Mouse (Mus musculus): ENCODE data around the gene Dnah12.
A peak's percentile ranks its signal among the peaks of the same experiment; 100 is the strongest.
"Not testable (repeated sequence)": the region's sequence is repeated elsewhere in the genome, so short reads cannot be mapped to it uniquely, and the experiment has no call there.

Gene Dnah12

GRCm38 (mm10) chr14:26692974-26693373 lies at the start of gene Dnah12:
Gene Dnah12, plus strand, starts transcription at chr14:26693274.
- no peak for DNase-seq (ENCODE audit: inconsistent ontology term)

- peak; percentile 37 for DNase-seq (ENCODE audit: inconsistent ontology term)
Observed at GRCm38 (mm10) chr14:26645989-26646650, 47.0 kb upstream of the Dnah12 start.

DNA sequence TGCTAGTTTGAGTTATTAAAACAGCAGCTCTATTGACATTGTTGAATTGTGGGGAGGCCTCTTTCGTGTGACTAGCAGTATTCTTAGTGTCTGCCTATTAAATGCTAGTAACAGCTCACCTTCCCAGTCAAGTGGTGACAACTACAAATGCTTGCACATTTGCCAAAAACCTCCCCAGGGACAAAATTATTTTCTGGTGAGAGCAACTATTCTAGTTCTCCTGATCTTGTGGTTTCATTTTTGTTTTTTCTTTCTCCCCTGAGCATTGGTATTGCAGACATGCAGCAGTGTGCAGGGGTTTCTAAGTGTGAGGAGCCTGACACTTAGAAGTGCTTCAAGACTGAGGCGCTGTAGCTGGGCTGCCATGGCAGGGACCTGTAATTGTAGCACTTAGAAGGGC lies 45.3 kb upstream of the Dnah12 start:
- no peak for DNase-seq (ENCODE audit: inconsistent ontology term)

DNA sequence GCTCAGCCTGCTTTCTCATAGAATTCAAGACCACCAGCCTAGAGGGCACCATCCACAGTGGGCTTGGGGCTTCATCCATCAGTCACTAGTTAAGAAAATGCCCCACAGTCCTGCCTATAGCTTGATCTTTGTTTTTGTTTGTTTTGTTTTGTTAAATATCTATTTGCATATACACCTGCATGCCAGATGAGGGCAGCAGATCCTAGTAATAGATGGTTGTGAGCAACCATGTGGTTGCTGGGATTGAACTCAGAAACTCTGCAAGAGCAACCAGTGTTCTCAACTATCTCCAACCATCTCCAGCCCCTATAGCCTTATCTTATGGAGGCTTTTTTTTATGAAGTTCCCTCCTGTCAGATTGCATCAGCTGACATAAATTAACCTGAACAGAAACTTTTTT lies 41.2 kb upstream of the Dnah12 start:
- no peak for DNase-seq (ENCODE audit: inconsistent ontology term)

- DNase-seq (ENCODE audit: inconsistent ontology term): no peak
Observed at GRCm38 (mm10) chr14:26658178-26658577, 34.9 kb upstream of the Dnah12 start.

- DNase-seq (ENCODE audit: inconsistent ontology term): no peak
Observed at GRCm38 (mm10) chr14:26660233-26660632, 32.8 kb upstream of the Dnah12 start.

- DNase-seq (ENCODE audit: inconsistent ontology term): no peak
Observed at GRCm38 (mm10) chr14:26662016-26662415, 31.1 kb upstream of the Dnah12 start.

GRCm38 (mm10) chr14:26662488-26662887 lies 30.6 kb upstream of the Dnah12 start:
- no peak for DNase-seq (ENCODE audit: inconsistent ontology term)

DNA sequence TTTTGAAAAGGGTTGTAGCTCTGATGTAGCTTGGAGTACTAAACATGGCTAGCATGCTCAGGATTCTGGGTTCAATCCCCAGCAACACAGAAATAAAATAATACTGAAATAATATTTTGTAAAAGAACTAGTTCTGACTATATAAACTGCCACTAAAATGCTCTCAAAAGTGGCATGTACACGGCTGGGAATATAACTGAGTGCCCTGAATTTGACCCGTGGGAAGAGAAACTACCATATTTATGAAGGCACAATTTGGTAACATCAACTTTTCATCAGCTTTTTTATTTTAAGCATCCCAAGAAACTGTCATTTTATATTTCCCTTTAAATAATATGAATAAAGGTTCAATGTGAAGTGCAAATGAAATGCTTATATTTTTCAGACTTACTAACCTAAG lies 29.2 kb upstream of the Dnah12 start:
- no peak for DNase-seq (ENCODE audit: inconsistent ontology term)

GRCm38 (mm10) chr14:26667991-26668370 lies 25.1 kb upstream of the Dnah12 start:
- peak; percentile 36 for DNase-seq (ENCODE audit: inconsistent ontology term)

GRCm38 (mm10) chr14:26668371-26669291 lies 24.4 kb upstream of the Dnah12 start:
- DNase-seq (ENCODE audit: inconsistent ontology term): peak; percentile 55

GRCm38 (mm10) chr14:26669292-26670073 lies 23.6 kb upstream of the Dnah12 start, which contains the start of gene Pde12:
Gene Pde12, minus strand, starts transcription at chr14:26669883.
- peak; percentile 98 for DNase-seq (ENCODE audit: inconsistent ontology term)

DNA sequence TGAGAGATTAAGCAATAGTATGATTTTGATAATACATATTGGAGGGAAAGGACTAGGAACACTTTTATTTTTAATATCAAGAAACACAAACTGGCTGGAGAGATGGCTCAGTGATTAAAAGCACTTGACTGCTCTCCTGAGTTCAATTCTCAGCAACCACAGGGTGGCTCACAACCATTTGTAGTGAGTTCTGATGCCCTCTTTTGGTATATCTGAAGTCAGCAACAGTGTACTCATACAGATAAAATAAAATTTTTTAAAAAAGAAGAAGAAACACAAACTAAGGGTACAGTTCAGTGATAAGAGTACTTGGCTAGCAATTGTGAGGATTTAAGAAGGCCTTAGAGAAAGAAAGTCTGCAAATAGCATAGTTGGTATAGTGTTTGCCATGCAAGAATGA lies 22.1 kb upstream of the Dnah12 start:
- no peak for DNase-seq (ENCODE audit: inconsistent ontology term)

GRCm38 (mm10) chr14:26671870-26672615 lies 21.0 kb upstream of the Dnah12 start:
- not testable (repeated sequence) for DNase-seq (ENCODE audit: inconsistent ontology term)

- not testable (repeated sequence) for DNase-seq (ENCODE audit: inconsistent ontology term)
Observed at GRCm38 (mm10) chr14:26674476-26675169, 18.5 kb upstream of the Dnah12 start.

- no peak for DNase-seq (ENCODE audit: inconsistent ontology term)
Observed at GRCm38 (mm10) chr14:26675371-26675770, 17.7 kb upstream of the Dnah12 start.

GRCm38 (mm10) chr14:26675791-26676190 lies 17.3 kb upstream of the Dnah12 start:
- DNase-seq (ENCODE audit: inconsistent ontology term): no peak

DNA sequence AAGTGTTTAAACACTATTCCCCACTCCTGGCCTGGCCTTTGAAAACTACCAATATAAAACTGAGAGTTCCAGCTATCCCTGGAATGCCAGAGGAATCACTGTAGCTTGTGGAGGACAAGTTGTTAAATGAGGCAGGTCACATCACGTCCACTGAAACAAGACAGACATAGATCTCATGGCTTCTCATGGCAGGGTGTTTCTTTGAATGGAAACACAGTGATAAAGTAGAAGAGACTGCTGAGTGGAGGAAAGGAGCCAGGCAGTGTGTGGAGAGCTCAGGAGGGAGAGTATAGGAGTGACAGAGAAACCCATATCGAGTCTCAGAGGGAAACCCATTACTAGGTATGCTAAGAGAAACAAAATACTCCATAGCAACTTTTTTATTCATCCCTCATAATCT lies 2.3 kb upstream of the Dnah12 start:
- no peak for DNase-seq (ENCODE audit: inconsistent ontology term)

DNA sequence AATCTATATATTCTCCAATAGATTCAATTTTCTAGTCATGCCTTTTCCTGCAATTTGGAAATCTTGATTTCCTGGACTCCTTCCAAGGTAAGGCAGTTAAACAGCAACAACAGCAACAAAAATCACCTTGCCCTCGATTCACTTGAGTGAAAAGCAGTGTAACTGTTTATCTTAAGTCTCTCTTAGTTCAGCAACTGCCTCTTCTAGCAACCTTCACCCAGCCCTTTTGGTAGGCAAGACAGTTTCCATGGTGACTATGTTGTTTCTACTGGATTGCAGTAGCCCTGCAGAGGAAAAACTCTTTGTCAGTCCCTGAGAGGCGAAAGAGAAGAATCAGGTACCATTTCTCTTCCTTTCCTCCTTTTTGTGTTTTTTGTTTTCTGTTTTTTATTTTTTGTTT lies 1.7 kb upstream of the Dnah12 start:
- DNase-seq (ENCODE audit: inconsistent ontology term): no peak

- no peak for DNase-seq (ENCODE audit: inconsistent ontology term)
Observed at GRCm38 (mm10) chr14:26697912-26698311, 4.8 kb downstream of the Dnah12 start.

DNA sequence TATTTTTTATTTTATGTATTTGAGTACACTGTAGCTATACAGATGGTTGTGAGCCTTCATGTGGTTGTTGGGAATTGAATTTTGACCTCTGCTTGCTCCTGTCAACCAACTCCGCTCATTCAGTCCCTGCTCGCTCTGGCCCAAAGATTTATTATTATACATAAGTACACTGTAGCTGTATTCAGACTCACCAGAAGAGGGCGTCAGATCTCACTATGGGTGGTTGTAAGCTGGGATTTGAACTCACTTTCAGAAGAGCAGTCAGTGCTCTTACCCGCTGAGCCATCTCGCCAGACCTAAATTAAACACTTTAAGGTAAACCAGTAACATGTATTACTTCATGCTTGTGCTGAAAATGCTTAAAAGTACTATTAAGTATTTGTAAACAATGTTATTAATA lies 12.2 kb downstream of the Dnah12 start:
- DNase-seq (ENCODE audit: inconsistent ontology term): not testable (repeated sequence)

Data from Muller cell, postnatal 12 days (primary cell).